27 mouse cellular contexts compared by ENCODE assay signal in genomic region chr3:142417996-142418395, GRCm38 (mm10).
"Had no signal": no experiment of that assay in that cellular context is flagged by ENCODE, and none has a peak within 500 bp of the region (broad histone marks: within the 10 kb centered on the region; RNA-seq: fewer than 3 reads in every experiment).

No protein-coding gene starts in this region.

- ATAC-seq: hindbrain, embryonic 16.5 days; inflammation-experienced regulatory T-cells, adult 6 months; intestine, embryonic 15.5 days; intestine, postnatal 0 days; liver, postnatal 0 days had no signal

- H3K4me2 ChIP-seq: heart, embryonic 12.5 days; hindbrain, embryonic 12.5 days; hindbrain, embryonic 14.5 days; intestine, embryonic 15.5 days; limb, embryonic 12.5 days; liver, embryonic 11.5 days; liver, embryonic 13.5 days; liver, embryonic 15.5 days had no signal

- DNase-seq: gastrocnemius, adult 2 months; gastrocnemius, postnatal 10 days; gastrocnemius, postnatal 25 days; heart, adult 2 months; heart, postnatal 4 days; kidney, adult 18-20 months; kidney, adult 8-10 months; kidney, postnatal 10 days; kidney, postnatal 25 days; kidney, postnatal 4 days; liver; liver, embryonic 13.5 days; liver, postnatal 0 days had no signal

- H3K36me3 ChIP-seq: heart, embryonic 12.5 days; hindbrain, embryonic 10.5 days; hindbrain, embryonic 12.5 days; intestine, embryonic 15.5 days; limb, embryonic 10.5 days; limb, embryonic 12.5 days; liver, embryonic 13.5 days; liver, embryonic 15.5 days had no signal

- H3K4me1 ChIP-seq: hindbrain, embryonic 10.5 days; hindbrain, embryonic 12.5 days; intestine, embryonic 15.5 days; limb, embryonic 10.5 days; limb, embryonic 12.5 days; liver, embryonic 13.5 days; liver, embryonic 15.5 days had no signal

- H3K4me3 ChIP-seq: gastrocnemius, adult 2 months; heart, adult 2 months; heart, embryonic 12.5 days; hindbrain, embryonic 10.5 days; hindbrain, embryonic 12.5 days; intestine, embryonic 15.5 days; layer of hippocampus, adult 2 months; left cerebral cortex, adult 2 months; limb, embryonic 10.5 days; limb, embryonic 12.5 days; liver, embryonic 13.5 days; liver, embryonic 15.5 days had no signal

- H3K9ac ChIP-seq: heart, embryonic 12.5 days; hindbrain, embryonic 12.5 days; hindbrain, embryonic 14.5 days; intestine, embryonic 15.5 days; limb, embryonic 12.5 days; liver, embryonic 13.5 days; liver, embryonic 15.5 days; liver, postnatal 0 days had no signal

- H3K27me3 ChIP-seq: heart, embryonic 12.5 days; hindbrain, embryonic 12.5 days; intestine, embryonic 15.5 days; limb, embryonic 12.5 days; liver, embryonic 13.5 days; liver, embryonic 15.5 days had no signal

- H3K9me3 ChIP-seq: heart, embryonic 12.5 days; hindbrain, embryonic 10.5 days; hindbrain, embryonic 12.5 days; intestine, embryonic 15.5 days; limb, embryonic 10.5 days; limb, embryonic 12.5 days; liver, embryonic 13.5 days; liver, embryonic 15.5 days had no signal

- H3K27ac ChIP-seq: gastrocnemius, adult 2 months; heart, adult 2 months; hindbrain, embryonic 10.5 days; hindbrain, embryonic 12.5 days; hindbrain, embryonic 14.5 days; intestine, embryonic 15.5 days; layer of hippocampus, adult 2 months; left cerebral cortex, adult 2 months; limb, embryonic 10.5 days; limb, embryonic 12.5 days; liver, embryonic 13.5 days; liver, embryonic 15.5 days had no signal
